Mouse (Mus musculus) intestine, postnatal 0 days (tissue): Measurements from ENCODE around the gene Supt3. TPM values are rescaled to one million over a fixed set of nuclear protein-coding genes. Genes with fewer than 3 reads are reported as not detected.

Experiments used
- ATAC-seq: fragments of 200-750 bp; cut with Nextera tagmentation; 2 replicates; pipeline ENCODE4 v1.8.0; 2017; ENCODE audit warnings: mild to moderate bottlenecking, moderate TSS enrichment, moderate library complexity
- H3K27ac ChIP-seq: fragments of 300-500 bp; sonication (generic); 2 replicates; pipeline ENCODE4 v1.5.1; 2014; ENCODE audit warnings: mild to moderate bottlenecking, low read depth, low read length, moderate library complexity
- H3K27me3 ChIP-seq: fragments of 300-500 bp; sonication (generic); replicated peaks from 2 replicates; pipeline ENCODE4 v1.6.1; 2014; ENCODE audit warnings: low read length, mixed read lengths; ENCODE audit not compliant: control insufficient read depth, insufficient read depth
- H3K36me3 ChIP-seq: fragments of 300-500 bp; sonication (generic); 2 replicates; pipeline ENCODE4 v1.6.1; 2014; ENCODE audit warnings: mild to moderate bottlenecking, moderate library complexity; ENCODE audit not compliant: control insufficient read depth, insufficient read depth
- H3K4me1 ChIP-seq: fragments of 300-500 bp; sonication (generic); replicated peaks from 2 replicates; pipeline ENCODE4 v1.6.1; 2014; ENCODE audit warnings: antibody characterized with exemption, low read length, mixed read lengths; ENCODE audit not compliant: control insufficient read depth, insufficient read depth
- H3K4me2 ChIP-seq: fragments of 300-500 bp; sonication (generic); replicated peaks from 2 replicates; pipeline ENCODE4 v1.6.1; 2014; ENCODE audit warnings: low read depth, mild to moderate bottlenecking, moderate library complexity
- H3K4me3 ChIP-seq: fragments of 300-500 bp; sonication (generic); 2 replicates; pipeline ENCODE4 v1.5.1; 2014; ENCODE audit warnings: low read depth, low read length
- H3K9ac ChIP-seq: fragments of 300-500 bp; sonication (generic); 2 replicates; pipeline ENCODE4 v1.6.1; 2014; ENCODE audit warnings: mild to moderate bottlenecking, low read depth, low read length
- H3K9me3 ChIP-seq: fragments of 300-500 bp; sonication (generic); 2 replicates; pipeline ENCODE4 v1.6.1; 2016; ENCODE audit warnings: mixed run types; ENCODE audit not compliant: control insufficient read depth
- CTCF ChIP-seq: sonication (generic); IDR thresholded peaks from 2 replicates; pipeline ENCODE4 v1.5.1; 2016; ENCODE audit warnings: low read depth, mild to moderate bottlenecking, control low read depth, antibody characterized with exemption, moderate library complexity
- WGBS: fragments of 180-500 bp; shearing (Covaris S2); extraction: QIAGEN DNeasy Blood & Tissue Kit; methylation state at CpG from one replicate; pipeline ENCODE4 v1.1.7; 2014; 5-methylcytosine and 5-hydroxymethylcytosine counted together
- polyA plus RNA-seq: library from polyadenylated mRNA; unstranded; fragments of >200 nt; fragmentation: Nextera tagmentation; extraction: Ambion mirVana; gene quantifications from 2 replicates; pipeline ENCODE4 v1.2.1, GENCODE M21; 2015

Gene Supt3
- polyA plus RNA-seq, 1 experiment from 2014 or later: 4.9 TPM

DNA sequence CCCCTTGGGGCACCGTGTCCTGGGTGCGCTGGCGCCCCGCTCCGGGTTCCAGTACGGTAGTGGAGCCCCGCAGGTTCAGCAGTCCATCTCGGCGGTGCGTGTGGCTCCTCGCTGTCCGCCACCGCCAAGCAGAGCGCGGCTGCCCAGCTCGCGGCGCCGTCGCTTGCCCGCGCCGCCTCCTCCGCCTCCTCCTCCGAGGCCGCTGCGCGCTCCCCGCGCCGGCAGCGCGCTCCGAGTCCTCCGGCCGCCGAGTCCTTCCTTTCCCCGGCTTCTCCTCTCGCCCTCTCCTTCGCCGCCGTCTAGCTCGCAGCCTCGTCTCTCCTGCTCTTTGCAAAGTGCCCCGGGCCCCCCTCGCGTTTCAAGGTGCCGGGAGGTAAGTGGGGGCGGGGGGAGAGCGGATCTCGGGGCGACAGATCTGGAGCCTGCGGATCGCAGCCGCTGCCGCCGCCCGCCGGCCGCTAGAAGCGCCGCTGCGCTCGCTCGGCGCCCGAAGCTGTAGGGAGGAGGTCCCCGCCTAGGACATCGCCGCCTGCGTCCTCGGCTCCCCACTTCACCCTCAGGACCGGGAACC is 40.9 kb upstream of the Supt3 start:
- Histone ChIP-seq H3K36me3 (no peaks in the 10 kb centered on the region), H3K4me1 (no peaks in the 10 kb centered on the region), H3K4me2 (peak overlapping the region; percentile 94), H3K27me3 (peaks cover 72% of the 10 kb centered on the region), H3K9ac (peak overlapping the region; percentile 28; the same call in 1 of the 2 replicates), H3K27ac (peak overlapping the region; percentile 17; the same call in 1 of the 2 replicates), H3K9me3 (no peaks in the 10 kb centered on the region), H3K4me3 (peak overlapping the region; percentile 53)
- peak; percentile 47; the same call in 1 of the 2 replicates for ATAC-seq
- WGBS: under 1% methylated on average over 70 of the region's 73 CpGs
- TF ChIP-seq CTCF: peak; percentile 71

- H3K4me2 ChIP-seq: peak overlapping the region; percentile 94
- no peaks in the 10 kb centered on the region for H3K9me3 ChIP-seq
- H3K4me3 ChIP-seq: peak overlapping the region; percentile 25
- H3K36me3 ChIP-seq: no peaks in the 10 kb centered on the region
- H3K9ac ChIP-seq: no peak overlapping the region
- H3K27me3 ChIP-seq: peaks cover 65% of the 10 kb centered on the region
- TF ChIP-seq CTCF: no peak
- no peaks in the 10 kb centered on the region for H3K4me1 ChIP-seq
- H3K27ac ChIP-seq: no peak overlapping the region
- WGBS: 3% methylated on average over 33 of the region's 33 CpGs
- ATAC-seq: no peak
Observed at GRCm38 (mm10) chr17:44737275-44738120, 39.5 kb upstream of the Supt3 start.

GRCm38 (mm10) chr17:44738121-44738637 is 38.8 kb upstream of the Supt3 start:
- Histone ChIP-seq H3K9ac (no peak overlapping the region), H3K9me3 (no peaks in the 10 kb centered on the region), H3K36me3 (no peaks in the 10 kb centered on the region), H3K27me3 (peaks cover 62% of the 10 kb centered on the region), H3K4me3 (peak overlapping the region; percentile 25; the same call in 1 of the 2 replicates), H3K4me2 (peak overlapping the region; percentile 94; the same call in 1 of the 2 replicates), H3K4me1 (no peaks in the 10 kb centered on the region), H3K27ac (no peak overlapping the region)
- no peak for ATAC-seq
- WGBS: 6% methylated on average over 18 of the region's 22 CpGs
- TF ChIP-seq CTCF: 0 out of 2 replicates have a peak, but pooled peaks have one; percentile 14

DNA sequence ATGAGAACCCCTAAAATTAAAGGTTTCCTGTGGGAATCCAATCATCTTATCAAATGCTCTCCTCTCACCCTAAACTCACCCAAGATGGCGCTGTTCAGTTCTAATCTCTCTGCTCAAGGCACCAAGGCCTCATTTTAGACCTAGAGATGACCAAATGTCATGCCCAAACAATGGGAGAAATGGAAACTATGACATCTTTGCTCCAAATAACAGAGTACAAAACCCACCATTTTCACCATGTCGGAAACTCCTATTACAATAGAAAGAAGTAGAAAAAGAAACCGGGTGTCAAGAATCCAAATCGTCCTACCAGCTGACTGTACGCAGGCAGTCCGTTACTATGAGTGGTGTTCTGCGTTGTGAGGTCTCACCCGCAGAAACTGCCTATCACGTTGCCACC is 34.7 kb upstream of the Supt3 start:
- no peak for ATAC-seq
- no peak for TF ChIP-seq CTCF
- WGBS: 85% methylated on average over 9 of the region's 9 CpGs
- H3K4me2 ChIP-seq: no peak overlapping the region
- H3K4me1 ChIP-seq: no peaks in the 10 kb centered on the region
- no peaks in the 10 kb centered on the region for H3K9me3 ChIP-seq
- H3K9ac ChIP-seq: no peak overlapping the region
- H3K27ac ChIP-seq: no peak overlapping the region
- no peak overlapping the region for H3K4me3 ChIP-seq
- no peaks in the 10 kb centered on the region for H3K36me3 ChIP-seq
- peaks cover 27% of the 10 kb centered on the region for H3K27me3 ChIP-seq

- Histone ChIP-seq H3K27ac (no peak overlapping the region), H3K27me3 (peaks cover 12% of the 10 kb centered on the region), H3K9ac (no peak overlapping the region), H3K9me3 (no peaks in the 10 kb centered on the region), H3K4me2 (no peak overlapping the region), H3K36me3 (no peaks in the 10 kb centered on the region), H3K4me3 (no peak overlapping the region), H3K4me1 (no peaks in the 10 kb centered on the region)
- peak; percentile 62 for TF ChIP-seq CTCF
- WGBS: 55% methylated on average over 3 of the region's 3 CpGs
- ATAC-seq: no peak
Observed at GRCm38 (mm10) chr17:44743780-44744179, 33.2 kb upstream of the Supt3 start.

DNA sequence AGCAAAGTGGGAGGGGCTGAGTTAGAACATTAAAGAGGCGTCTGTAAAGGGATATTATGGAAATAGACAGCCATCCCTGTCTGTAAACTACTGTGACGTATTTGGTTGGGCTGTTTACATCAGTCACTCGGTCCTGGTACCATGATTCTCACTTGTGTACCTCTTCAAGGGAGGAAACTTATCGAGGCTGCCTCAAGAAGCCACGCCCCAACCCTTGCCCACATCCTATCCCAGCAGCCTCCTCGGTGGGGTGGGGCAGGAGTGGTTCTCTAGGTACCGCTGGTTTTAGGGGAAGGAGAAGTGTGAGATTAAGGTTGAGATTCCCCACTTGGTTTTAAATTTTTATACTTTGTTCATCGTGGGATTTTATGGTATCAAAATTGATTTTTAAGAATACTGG is 31.6 kb upstream of the Supt3 start:
- Histone ChIP-seq H3K9me3 (no peaks in the 10 kb centered on the region), H3K27ac (no peak overlapping the region), H3K9ac (no peak overlapping the region), H3K27me3 (no peaks in the 10 kb centered on the region; the same call in 1 of the 2 replicates), H3K4me2 (no peak overlapping the region), H3K4me3 (no peak overlapping the region), H3K36me3 (no peaks in the 10 kb centered on the region), H3K4me1 (no peaks in the 10 kb centered on the region)
- no peak for TF ChIP-seq CTCF
- no peak for ATAC-seq
- 87% methylated on average over 8 of the region's 8 CpGs for WGBS
